Mouse (Mus musculus) lung, postnatal 36 days (tissue): ENCODE results near the gene Kcnip2.

Experiments
- DNase-seq: peaks from one replicate; pipeline ENCODE4 v3.0.0; 2022; ENCODE audit warnings: mixed read lengths

Gene Kcnip2

GRCm38 (mm10) chr19:45815831-45816405 lies at the start of gene Kcnip2:
Kcnip2 (minus strand) TSS chr19:45816061.
- DNase-seq = peak; percentile 15

DNA sequence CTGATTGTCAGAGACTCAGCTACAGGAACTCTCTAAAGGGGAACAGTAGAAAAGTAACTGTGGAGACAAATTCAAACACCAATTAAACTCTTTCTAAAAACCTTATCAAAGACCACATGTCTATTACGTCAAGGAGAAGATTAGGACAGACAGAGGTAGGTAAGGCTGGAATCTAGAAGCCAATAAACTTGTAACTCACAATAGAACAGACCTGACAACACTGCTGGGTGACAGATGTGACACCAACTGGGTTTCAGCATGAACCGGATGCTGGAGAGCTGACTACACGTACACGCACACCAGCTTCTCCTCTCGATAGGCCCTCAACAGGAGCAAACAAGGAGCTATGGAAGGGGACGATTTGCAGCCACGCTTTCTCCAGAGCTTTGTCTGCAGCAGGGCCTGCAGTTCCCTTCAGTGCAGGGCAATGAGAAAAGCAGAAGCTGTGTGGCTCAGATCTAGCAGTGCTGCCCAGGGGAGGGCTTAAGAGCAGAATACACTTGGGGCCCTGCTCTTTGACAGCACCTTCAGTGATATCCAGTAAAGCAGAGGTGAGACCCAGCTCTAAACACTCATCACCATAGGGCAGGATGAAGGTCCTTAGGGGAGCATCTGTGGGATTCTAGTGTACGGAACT lies 39.5 kb upstream of the Kcnip2 start:
- no peak for DNase-seq

DNA sequence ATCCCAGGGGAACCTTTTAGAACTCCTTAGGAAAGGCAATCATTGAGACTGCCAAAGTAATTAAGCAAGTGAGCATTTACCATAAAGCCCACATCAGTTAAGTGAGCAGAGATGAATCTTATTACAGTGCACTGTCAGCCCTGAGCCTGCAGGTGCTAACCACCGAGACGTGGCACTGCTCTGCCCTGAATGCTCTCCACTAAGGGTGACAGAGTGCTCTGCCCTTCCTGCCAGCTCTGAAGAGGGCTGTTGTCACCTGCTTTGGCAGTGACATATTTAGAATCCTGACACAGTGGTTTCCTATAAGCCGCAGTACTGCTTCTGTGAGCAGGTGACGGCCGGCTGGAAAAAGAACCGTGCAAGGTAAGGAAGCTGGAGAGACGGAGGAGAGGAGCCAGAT lies 38.7 kb upstream of the Kcnip2 start:
- DNase-seq = no peak

- DNase-seq = no peak
Measured at GRCm38 (mm10) chr19:45847733-45848093, 31.9 kb upstream of the Kcnip2 start.

DNA sequence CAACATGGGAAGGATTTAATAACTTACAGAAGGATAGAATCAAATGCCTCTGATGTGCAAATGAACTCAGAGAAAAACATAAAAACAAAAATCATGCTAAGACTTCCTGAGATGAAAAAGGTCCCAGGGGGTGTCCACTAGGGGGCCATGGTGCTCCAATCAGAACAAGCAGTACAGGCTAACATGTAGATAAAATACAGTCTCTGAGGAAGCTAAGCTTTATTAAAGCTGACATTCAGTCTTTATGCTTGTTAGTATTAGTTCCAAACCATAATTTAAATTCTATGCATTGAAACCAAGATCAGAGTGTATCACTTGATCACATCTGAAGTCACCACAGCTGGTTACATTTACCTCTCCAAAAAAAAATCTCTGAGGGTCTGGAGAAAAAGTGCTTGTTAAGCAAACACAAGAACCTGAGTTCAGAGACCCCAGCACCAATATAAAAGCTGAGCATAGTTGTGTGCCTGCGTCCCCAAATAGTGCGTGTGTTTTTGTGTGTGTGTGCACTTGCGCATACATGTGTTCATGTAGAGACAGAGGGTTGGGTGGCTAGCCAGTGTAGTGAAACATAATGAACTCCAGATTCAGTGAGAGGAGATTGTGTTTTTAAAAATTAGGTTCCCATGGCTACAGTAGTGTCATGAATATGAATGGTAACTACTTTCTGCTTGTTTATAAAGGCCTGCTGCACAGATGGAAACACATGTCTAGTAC lies 31.3 kb upstream of the Kcnip2 start:
- DNase-seq = peak; percentile 46

- no peak for DNase-seq
Measured at GRCm38 (mm10) chr19:45844209-45844608, 28.3 kb upstream of the Kcnip2 start.

- DNase-seq = peak; percentile 35
Measured at GRCm38 (mm10) chr19:45843424-45843823, 27.6 kb upstream of the Kcnip2 start.

- DNase-seq = no peak
Measured at GRCm38 (mm10) chr19:45837050-45837994, 21.5 kb upstream of the Kcnip2 start.

GRCm38 (mm10) chr19:45835490-45835889 lies 19.6 kb upstream of the Kcnip2 start:
- DNase-seq = no peak

- no peak for DNase-seq
Measured at GRCm38 (mm10) chr19:45833665-45834064, 17.8 kb upstream of the Kcnip2 start.

DNA sequence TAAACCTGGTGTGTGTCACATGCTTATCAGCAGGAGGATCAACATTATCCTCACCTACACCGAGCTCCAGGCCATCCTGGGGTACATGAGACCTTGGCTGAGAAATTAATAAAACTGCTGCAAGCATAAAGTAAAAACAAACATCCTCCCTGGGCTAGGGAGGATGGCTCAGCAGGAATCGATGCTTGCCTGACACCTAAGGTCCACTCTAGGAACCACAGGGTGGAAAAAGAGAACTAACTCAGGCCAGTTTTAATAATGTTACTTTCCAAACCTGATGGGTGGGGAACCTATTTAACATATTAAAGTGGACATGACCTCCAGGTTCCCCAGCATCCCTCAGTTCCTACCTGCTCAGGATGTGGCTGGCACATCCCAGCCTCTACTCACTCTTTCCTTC lies 14.8 kb upstream of the Kcnip2 start:
- DNase-seq = no peak

DNA sequence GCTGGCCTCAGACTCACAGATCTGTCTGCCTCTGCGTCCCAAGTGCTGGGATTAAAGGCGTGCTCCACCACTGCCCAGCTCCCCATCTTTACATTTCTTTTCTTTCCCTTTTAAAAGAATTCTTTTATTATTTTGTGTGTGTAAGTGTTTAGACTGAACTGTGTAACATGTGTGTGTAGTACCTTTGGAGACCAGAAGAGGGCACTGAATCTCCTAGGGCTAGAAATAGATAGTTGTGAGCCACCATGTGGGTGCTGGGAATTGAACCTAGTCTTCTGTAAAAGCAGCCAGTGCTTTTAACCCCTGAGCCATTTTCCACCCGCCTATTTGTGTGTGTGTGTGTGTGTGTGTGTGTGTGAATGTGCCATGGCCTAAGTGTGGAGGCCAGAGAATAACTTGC lies 11.9 kb upstream of the Kcnip2 start:
- no peak for DNase-seq

DNA sequence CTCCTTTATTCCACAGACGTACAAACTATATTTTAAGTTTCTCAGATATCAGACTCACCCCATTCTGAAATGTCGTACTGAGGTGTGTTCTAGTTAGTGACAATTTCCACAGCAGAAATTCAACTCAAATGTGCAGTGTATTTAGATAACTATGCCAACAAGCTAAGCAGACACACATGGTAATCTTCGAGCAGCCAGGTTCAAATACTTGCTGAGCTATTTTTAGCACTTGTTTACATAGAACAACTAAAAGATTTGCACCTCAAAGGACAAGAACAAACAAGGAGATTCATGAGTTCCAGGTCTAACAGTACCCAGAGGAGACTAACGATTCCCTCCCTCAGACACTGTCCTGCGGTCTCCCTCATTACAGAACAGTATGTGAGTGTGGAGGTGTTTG lies 11.3 kb upstream of the Kcnip2 start:
- DNase-seq = no peak

DNA sequence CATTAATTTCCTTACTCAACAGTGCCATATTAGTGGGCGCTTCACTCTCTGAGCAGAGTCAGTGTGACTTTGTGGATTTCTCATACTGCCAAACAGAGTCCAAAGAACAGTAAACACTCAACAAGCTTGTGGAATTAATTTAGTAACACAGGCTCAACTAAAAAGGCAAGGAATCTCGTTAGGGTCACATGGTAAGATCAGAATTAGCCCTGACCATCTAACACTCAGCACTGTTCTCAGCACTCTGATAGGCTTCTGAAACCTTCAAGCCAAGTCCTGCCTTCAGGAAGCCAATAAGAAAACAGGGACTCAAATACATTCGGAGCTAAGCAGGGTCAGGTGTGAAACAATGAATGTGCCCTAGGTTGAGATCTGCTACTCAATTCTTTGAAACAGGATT lies 10.3 kb upstream of the Kcnip2 start:
- no peak for DNase-seq

DNA sequence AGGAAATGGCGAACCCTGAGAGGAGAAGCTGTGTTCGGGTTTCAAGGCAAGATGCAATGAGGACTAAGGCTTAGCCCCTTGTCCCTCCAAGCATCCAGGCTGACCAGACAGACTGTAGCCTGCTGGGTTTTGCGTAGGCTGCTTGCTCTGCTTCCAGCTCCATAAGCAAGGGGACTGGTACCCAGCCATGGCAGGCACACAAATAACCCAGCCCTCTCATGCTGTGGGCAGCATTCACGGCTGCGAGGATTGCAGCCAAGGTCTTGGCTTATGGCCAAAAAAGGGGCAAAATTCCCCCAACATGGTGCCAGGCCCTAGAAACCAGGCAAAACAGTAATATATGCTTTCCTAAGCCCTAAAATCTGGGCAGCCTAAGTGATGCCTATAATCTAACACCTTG lies 6.0 kb upstream of the Kcnip2 start:
- DNase-seq = no peak

DNA sequence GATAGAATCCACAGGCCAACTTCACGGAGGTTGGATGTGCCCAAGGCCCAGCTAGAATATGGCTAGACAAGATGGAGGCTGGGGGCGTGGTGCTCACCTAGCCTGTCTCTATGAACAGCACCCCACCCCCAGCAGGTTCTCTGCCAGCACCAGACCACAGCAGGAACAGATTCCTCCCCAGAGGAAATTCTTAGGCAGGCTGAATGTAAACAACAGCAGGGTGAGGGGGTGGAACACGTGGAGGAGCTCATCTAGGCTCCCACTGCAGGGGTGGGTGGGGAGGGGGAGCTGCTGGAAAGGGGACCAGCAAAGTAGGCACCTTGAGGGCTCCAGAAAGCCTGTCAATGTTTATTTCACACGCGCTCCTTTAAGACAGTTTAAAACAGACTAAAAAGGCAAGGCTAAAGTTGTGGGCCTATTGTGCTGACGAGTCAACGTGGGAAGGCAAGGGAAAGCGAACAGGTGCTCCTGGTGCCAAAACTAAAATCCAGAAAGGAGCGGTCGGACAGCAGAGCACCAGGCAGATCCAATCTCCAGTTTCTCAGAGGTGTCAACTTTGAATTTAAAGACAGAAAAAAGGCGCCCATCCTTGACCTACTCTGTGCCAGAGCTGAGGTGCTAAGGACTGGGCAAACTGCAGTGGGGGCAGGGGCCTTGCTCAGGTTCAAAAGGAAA lies 2.1 kb upstream of the Kcnip2 start:
- peak; percentile 79 for DNase-seq

DNA sequence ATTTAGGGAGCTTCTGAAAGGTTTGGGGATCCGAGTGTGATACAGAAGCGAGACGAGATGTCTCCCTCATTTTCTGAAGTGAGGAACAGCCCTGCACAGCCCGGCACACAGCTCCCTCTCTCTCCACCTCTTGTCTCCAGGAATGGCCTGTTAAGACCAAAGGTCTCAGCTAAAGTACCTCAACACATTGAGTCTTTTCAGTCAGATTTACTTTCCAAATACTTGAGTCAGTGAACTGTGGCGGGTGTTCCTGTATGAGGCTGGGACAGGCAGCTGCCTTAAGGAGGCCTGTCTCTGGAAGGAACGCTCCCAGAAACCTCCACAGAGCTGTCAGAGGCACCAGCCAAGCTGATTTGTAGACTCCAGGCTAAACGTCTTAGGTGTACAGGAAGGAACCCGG lies 866 bp upstream of the Kcnip2 start:
- peak; percentile 26 for DNase-seq

DNA sequence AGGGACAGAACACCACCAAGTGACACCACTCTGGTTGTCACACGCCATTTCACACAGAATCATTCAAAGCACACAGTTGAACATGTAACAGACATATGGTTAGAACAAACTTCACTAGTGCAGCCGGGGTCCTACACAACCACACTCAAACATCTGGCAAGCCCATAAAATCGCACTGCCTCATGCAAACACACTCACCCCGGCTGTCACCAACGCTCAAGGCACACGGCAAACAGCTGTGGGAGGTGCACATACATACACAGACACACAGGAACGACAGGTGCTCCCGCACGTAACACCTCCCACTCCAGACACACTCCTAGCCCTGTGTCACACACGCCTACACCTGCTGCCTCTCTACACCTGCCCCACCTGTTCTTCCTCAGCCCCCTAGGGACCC lies 691 bp downstream of the Kcnip2 start:
- no peak for DNase-seq

DNA sequence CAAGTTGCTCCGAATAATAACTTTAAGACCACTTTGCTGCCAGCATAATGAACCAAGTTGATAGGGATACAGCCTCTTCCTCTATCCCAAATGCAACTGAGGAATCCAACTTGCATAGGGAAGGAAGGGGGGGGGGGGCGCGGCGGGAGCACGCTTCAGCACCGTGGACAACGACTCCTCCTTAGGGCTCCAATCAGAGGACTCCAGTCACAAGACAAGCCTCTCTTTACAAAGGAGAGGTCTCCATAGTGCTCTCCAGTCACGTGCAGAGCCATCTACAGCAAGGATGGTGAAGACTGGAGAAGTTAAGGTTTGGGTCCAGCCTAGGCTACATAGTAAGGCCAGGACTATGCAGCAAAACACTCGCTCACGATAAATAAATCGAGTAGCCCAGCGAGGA lies 2.1 kb downstream of the Kcnip2 start:
- no peak for DNase-seq

- DNase-seq = peak; percentile 95
Measured at GRCm38 (mm10) chr19:45813263-45813662, 2.6 kb downstream of the Kcnip2 start.

DNA sequence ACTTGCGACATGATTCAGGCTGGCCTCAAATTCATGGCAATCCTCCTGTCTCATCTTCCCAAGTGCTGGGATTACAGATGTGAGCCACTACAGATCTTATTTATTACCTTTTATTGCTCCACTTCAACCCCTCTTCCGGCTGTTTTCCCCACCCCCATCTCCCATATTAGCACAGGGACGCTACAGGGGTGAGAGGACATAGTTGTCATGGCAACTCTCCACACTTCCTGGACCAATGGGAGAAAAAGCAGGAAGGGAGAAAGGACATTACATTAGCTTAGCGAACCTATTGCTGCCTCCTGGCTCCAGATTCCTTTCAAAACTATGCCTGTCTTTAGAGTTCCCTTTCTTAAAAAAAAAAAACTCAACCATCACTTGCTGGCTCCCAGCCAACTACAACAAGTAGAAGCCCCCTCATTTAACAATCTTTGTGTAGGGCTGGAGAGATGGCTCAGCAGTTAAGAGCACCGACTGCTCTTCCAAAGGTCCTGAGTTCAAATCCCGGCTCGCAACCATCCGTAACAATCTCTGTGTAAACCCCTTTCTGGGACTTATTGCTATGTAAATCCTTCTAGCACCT lies 3.1 kb downstream of the Kcnip2 start:
- DNase-seq = no peak

DNA sequence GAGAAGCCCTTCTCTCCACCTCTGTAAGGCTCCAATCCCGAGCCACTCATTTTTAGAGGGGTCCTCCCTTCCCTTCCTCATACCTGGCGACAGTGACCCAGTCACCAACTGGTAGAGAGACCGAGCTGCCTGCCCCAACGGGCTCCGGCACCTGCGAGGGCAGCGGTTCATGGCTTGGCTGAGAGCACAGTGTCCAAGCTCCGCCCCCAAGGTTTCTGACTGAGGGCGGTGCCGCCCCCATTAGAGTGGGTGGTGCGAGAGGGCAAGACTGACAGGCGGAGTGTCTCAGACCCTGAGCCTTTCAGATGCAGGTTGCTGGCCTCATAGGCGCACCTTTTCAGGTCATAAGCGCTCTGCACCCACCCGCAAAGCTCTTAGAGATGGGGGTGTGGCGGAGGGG lies 3.7 kb downstream of the Kcnip2 start:
- peak; percentile 80 for DNase-seq
